Mouse (Mus musculus): ENCODE measurements around the gene Ralgapa2. TPM values are rescaled to one million over a fixed set of nuclear protein-coding genes. Genes with fewer than 3 reads are reported as not detected.

Ralgapa2 gene
- total RNA-seq, 1 experiment from 2014 or later = 23.6 TPM

GRCm38 (mm10) chr2:146457494-146457893 lies 54.6 kb downstream of the Ralgapa2 start:
- no peak for ATAC-seq (replicated peaks; ENCODE audit: insufficient number of reproducible peaks, low FRiP score, low TSS enrichment, poor library complexity, severe bottlenecking)

GRCm38 (mm10) chr2:146456612-146457011 lies 55.5 kb downstream of the Ralgapa2 start:
- no peak for ATAC-seq (replicated peaks; ENCODE audit: insufficient number of reproducible peaks, low FRiP score, low TSS enrichment, poor library complexity, severe bottlenecking)

GRCm38 (mm10) chr2:146456062-146456461 lies 56.1 kb downstream of the Ralgapa2 start:
- no peak for ATAC-seq (replicated peaks; ENCODE audit: insufficient number of reproducible peaks, low FRiP score, low TSS enrichment, poor library complexity, severe bottlenecking)

GRCm38 (mm10) chr2:146444009-146444408 lies 68.1 kb downstream of the Ralgapa2 start:
- ATAC-seq (replicated peaks; ENCODE audit: insufficient number of reproducible peaks, low FRiP score, low TSS enrichment, poor library complexity, severe bottlenecking) = no peak

- no peak for ATAC-seq (replicated peaks; ENCODE audit: insufficient number of reproducible peaks, low FRiP score, low TSS enrichment, poor library complexity, severe bottlenecking)
These were observed 68.8 kb downstream of the Ralgapa2 start for GRCm38 (mm10) chr2:146443291-146443875.

GRCm38 (mm10) chr2:146441711-146442110 lies 70.4 kb downstream of the Ralgapa2 start:
- ATAC-seq (replicated peaks; ENCODE audit: insufficient number of reproducible peaks, low FRiP score, low TSS enrichment, poor library complexity, severe bottlenecking) = no peak

- ATAC-seq (replicated peaks; ENCODE audit: insufficient number of reproducible peaks, low FRiP score, low TSS enrichment, poor library complexity, severe bottlenecking) = no peak
These were observed 83.4 kb downstream of the Ralgapa2 start for GRCm38 (mm10) chr2:146428751-146429150.

- ATAC-seq (replicated peaks; ENCODE audit: insufficient number of reproducible peaks, low FRiP score, low TSS enrichment, poor library complexity, severe bottlenecking) = no peak
These were observed 84.8 kb downstream of the Ralgapa2 start for GRCm38 (mm10) chr2:146427380-146427779.

- ATAC-seq (replicated peaks; ENCODE audit: insufficient number of reproducible peaks, low FRiP score, low TSS enrichment, poor library complexity, severe bottlenecking) = no peak
These were observed 85.8 kb downstream of the Ralgapa2 start for GRCm38 (mm10) chr2:146426321-146426720.

- ATAC-seq (replicated peaks; ENCODE audit: insufficient number of reproducible peaks, low FRiP score, low TSS enrichment, poor library complexity, severe bottlenecking) = no peak
These were observed 86.9 kb downstream of the Ralgapa2 start for GRCm38 (mm10) chr2:146425235-146425634.

- no peak for ATAC-seq (replicated peaks; ENCODE audit: insufficient number of reproducible peaks, low FRiP score, low TSS enrichment, poor library complexity, severe bottlenecking)
These were observed 88.3 kb downstream of the Ralgapa2 start for GRCm38 (mm10) chr2:146423710-146424301.

- no peak for ATAC-seq (replicated peaks; ENCODE audit: insufficient number of reproducible peaks, low FRiP score, low TSS enrichment, poor library complexity, severe bottlenecking)
These were observed 89.0 kb downstream of the Ralgapa2 start for GRCm38 (mm10) chr2:146423032-146423691.

- no peak for ATAC-seq (replicated peaks; ENCODE audit: insufficient number of reproducible peaks, low FRiP score, low TSS enrichment, poor library complexity, severe bottlenecking)
These were observed 95.9 kb downstream of the Ralgapa2 start for GRCm38 (mm10) chr2:146416283-146416682.

- ATAC-seq (replicated peaks; ENCODE audit: insufficient number of reproducible peaks, low FRiP score, low TSS enrichment, poor library complexity, severe bottlenecking) = no peak
These were observed 97.5 kb downstream of the Ralgapa2 start for GRCm38 (mm10) chr2:146414484-146415291.

- ATAC-seq (replicated peaks; ENCODE audit: insufficient number of reproducible peaks, low FRiP score, low TSS enrichment, poor library complexity, severe bottlenecking) = no peak
These were observed 99.4 kb downstream of the Ralgapa2 start for GRCm38 (mm10) chr2:146412733-146413132.

- ATAC-seq (replicated peaks; ENCODE audit: insufficient number of reproducible peaks, low FRiP score, low TSS enrichment, poor library complexity, severe bottlenecking) = no peak
These were observed 100.2 kb downstream of the Ralgapa2 start for GRCm38 (mm10) chr2:146411904-146412303.

GRCm38 (mm10) chr2:146407078-146407477 lies 105.1 kb downstream of the Ralgapa2 start:
- ATAC-seq (replicated peaks; ENCODE audit: insufficient number of reproducible peaks, low FRiP score, low TSS enrichment, poor library complexity, severe bottlenecking) = no peak

- ATAC-seq (replicated peaks; ENCODE audit: insufficient number of reproducible peaks, low FRiP score, low TSS enrichment, poor library complexity, severe bottlenecking) = no peak
These were observed 110.6 kb downstream of the Ralgapa2 start for GRCm38 (mm10) chr2:146401588-146401987.

GRCm38 (mm10) chr2:146400738-146401137 lies 111.4 kb downstream of the Ralgapa2 start:
- no peak for ATAC-seq (replicated peaks; ENCODE audit: insufficient number of reproducible peaks, low FRiP score, low TSS enrichment, poor library complexity, severe bottlenecking)
